Comparison of ENCODE assay signal across 20 mouse cellular contexts in the genomic region with DNA sequence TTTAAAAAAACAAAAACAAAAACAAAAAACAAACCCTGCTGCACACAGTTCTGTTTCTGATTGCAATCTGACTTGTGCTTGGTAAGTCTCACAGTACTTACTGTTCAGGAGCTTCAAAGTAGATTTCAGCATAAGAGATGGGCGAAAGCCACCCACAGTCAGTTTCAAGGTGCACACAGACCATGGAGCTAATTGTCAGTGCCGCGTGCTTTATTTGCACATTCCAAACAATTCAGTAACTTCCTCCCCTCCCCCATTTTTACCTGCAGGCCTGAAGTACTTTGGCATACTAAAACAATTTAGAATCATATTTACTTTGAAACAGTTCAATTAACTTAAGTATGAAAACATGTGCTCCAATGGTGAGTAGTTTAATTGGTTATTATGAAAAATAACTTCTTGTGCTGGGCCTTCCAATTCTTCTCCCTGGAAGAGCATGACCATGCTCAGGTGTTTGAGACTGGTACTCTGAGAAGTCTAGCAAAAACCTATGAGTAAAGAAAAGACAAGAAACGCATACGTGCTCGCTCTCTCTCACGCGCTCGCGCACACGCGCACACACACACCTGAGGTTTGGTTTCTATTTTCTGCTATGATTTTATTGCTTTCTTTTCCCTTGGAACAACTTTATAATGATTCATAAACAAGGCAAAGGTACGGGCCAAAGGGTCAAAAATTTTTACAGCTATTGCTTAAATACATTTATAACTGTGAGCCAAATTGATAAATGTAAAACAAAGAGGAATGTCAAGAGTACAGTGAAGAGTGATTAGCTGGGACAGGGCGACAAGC.
DNase-seq lines count a peak whose midpoint lies in the region; ATAC-seq and TF ChIP-seq lines count a peak whose summit lies in the region.
"Had no signal": no experiment of that assay in that cellular context is flagged by ENCODE, and none has a peak within 500 bp of the region (broad histone marks: within the 10 kb centered on the region; RNA-seq: fewer than 3 reads in every experiment).

No protein-coding gene starts in this region.

- no peaks in the 10 kb centered on the region for H3K27me3 ChIP-seq in kidney, embryonic 14.5 days (ENCODE audit: control insufficient read depth, insufficient read depth, low read length)
- H3K27me3 ChIP-seq in kidney, adult 2 months (replicated peaks; ENCODE audit: control insufficient read depth, insufficient read depth, low read length): no peaks in the 10 kb centered on the region
- no peaks in the 10 kb centered on the region for H3K27me3 ChIP-seq in small intestine, adult 2 months (ENCODE audit: control insufficient read depth, insufficient read depth, low read length)
- H3K27me3 ChIP-seq: forebrain, embryonic 13.5 days; heart, embryonic 15.5 days; hindbrain, embryonic 13.5 days; liver, embryonic 13.5 days had no signal

- H3K36me3 ChIP-seq in kidney, embryonic 14.5 days (ENCODE audit: control insufficient read depth, insufficient read depth, low read length): no peaks in the 10 kb centered on the region
- no peaks in the 10 kb centered on the region for H3K36me3 ChIP-seq in kidney, adult 2 months (ENCODE audit: control insufficient read depth, insufficient read depth, low read length)
- no peaks in the 10 kb centered on the region for H3K36me3 ChIP-seq in small intestine, adult 2 months (ENCODE audit: control insufficient read depth, insufficient read depth, low read length)
- H3K36me3 ChIP-seq: heart, embryonic 15.5 days; hindbrain, embryonic 13.5 days; liver, embryonic 13.5 days had no signal

- H3K4me3 ChIP-seq in kidney, embryonic 14.5 days (ENCODE audit: low read length): no peak overlapping the region
- H3K4me3 ChIP-seq in kidney, adult 2 months (ENCODE audit: insufficient read depth, low read depth, low read length): no peak overlapping the region
- H3K4me3 ChIP-seq in small intestine, adult 2 months (ENCODE audit: low read depth, low read length): no peak overlapping the region
- H3K4me3 ChIP-seq: forebrain, embryonic 13.5 days; gastrocnemius, adult 2 months; heart, embryonic 15.5 days; hindbrain, embryonic 13.5 days; liver, embryonic 13.5 days had no signal

- H3K27ac ChIP-seq in kidney, embryonic 14.5 days (ENCODE audit: low read depth, low read length): no peak overlapping the region
- H3K27ac ChIP-seq in kidney, adult 2 months (ENCODE audit: insufficient read depth, low read depth, low read length): peak overlapping the region; percentile 95
- H3K27ac ChIP-seq in small intestine, adult 2 months (ENCODE audit: insufficient read depth, low read depth, low read length): peak overlapping the region; percentile 87
- H3K27ac ChIP-seq: forebrain, embryonic 13.5 days; gastrocnemius, adult 2 months; heart, embryonic 15.5 days; hindbrain, embryonic 13.5 days; liver, embryonic 13.5 days; stomach, postnatal 0 days had no signal

- no peak overlapping the region for H3K4me2 ChIP-seq in kidney, embryonic 14.5 days (replicated peaks; ENCODE audit: low read depth, low read length)
- H3K4me2 ChIP-seq: forebrain, embryonic 13.5 days; heart, embryonic 15.5 days; hindbrain, embryonic 13.5 days; liver, embryonic 13.5 days; lung, embryonic 14.5 days had no signal

- no peaks in the 10 kb centered on the region for H3K4me1 ChIP-seq in kidney, embryonic 14.5 days (ENCODE audit: control insufficient read depth, insufficient read depth, low read length)
- H3K4me1 ChIP-seq in kidney, adult 2 months (ENCODE audit: control insufficient read depth, insufficient read depth, low read length): peaks cover 21% of the 10 kb centered on the region
- H3K4me1 ChIP-seq in small intestine, adult 2 months (ENCODE audit: control insufficient read depth, insufficient read depth, insufficient read length, low read length): peaks cover 8% of the 10 kb centered on the region; the same call in 1 of the 2 replicates
- H3K4me1 ChIP-seq: forebrain, embryonic 13.5 days; heart, embryonic 15.5 days; hindbrain, embryonic 13.5 days; liver, embryonic 13.5 days had no signal

- DNase-seq in kidney, adult 11 months: peak; percentile 55
- peak; percentile 75 for DNase-seq in kidney, adult 2 months
- peak; percentile 27 for DNase-seq in kidney, postnatal 10 days
- DNase-seq in testis, postnatal 10 days (ENCODE audit: low spot score): no peak
- DNase-seq in Muller cell, postnatal 12 days (ENCODE audit: inconsistent ontology term): no peak
- DNase-seq: adrenal gland, postnatal 36 days; cerebellum, adult 9-10 months; gastrocnemius, adult 2 months; heart, postnatal 36 days; layer of hippocampus, postnatal 36 days; liver, embryonic 13.5 days; lung, embryonic 14.5 days; lung, postnatal 36 days had no signal

- H3K9ac ChIP-seq in kidney, embryonic 14.5 days (ENCODE audit: low read depth, low read length): no peak overlapping the region
- H3K9ac ChIP-seq: forebrain, embryonic 13.5 days; heart, embryonic 15.5 days; hindbrain, embryonic 13.5 days; liver, embryonic 13.5 days; lung, embryonic 14.5 days had no signal

- ATAC-seq in kidney, embryonic 14.5 days (ENCODE audit: low FRiP score, low TSS enrichment): no peak
- ATAC-seq: forebrain, embryonic 13.5 days; midbrain, embryonic 16.5 days had no signal

- 84% methylated on average over 14 of the region's 14 CpGs for WGBS in kidney, embryonic 14.5 days
- 63% methylated on average over 14 of the region's 14 CpGs for WGBS in kidney, adult 2 months
- WGBS in small intestine, adult 2 months: 32% methylated on average over 14 of the region's 14 CpGs

- TF ChIP-seq POLR2A in kidney, adult 2 months (IDR thresholded peaks at IDR 0.05; ENCODE audit: low read depth, low read length): no peak
- TF ChIP-seq POLR2A in small intestine, adult 2 months (IDR thresholded peaks at IDR 0.05; ENCODE audit: low read depth, low read length): no peak

- H3K9me3 ChIP-seq in kidney, embryonic 14.5 days (ENCODE audit: control insufficient read depth, low read length): no peaks in the 10 kb centered on the region
- H3K9me3 ChIP-seq: forebrain, embryonic 13.5 days; heart, embryonic 15.5 days; hindbrain, embryonic 13.5 days; liver, embryonic 13.5 days had no signal

- no peak for TF ChIP-seq CTCF in kidney, adult 2 months (conservative IDR thresholded peaks at IDR 0.05; ENCODE audit: insufficient read depth, insufficient read length, low read depth, low read length)
- TF ChIP-seq CTCF in small intestine, adult 2 months (IDR thresholded peaks at IDR 0.05; ENCODE audit: extremely low read depth, insufficient read length, insufficient replicate concordance, low read depth, low read length): no peak

Comparison
In these comparisons a context has a peak if more than half of its experiments do, and no peak if none do; other contexts are left out.
1. DNase-seq: peak in kidney, adult 11 months (single experiment), kidney, adult 2 months (single experiment) and kidney, postnatal 10 days (single experiment); none in testis, postnatal 10 days (single experiment) and Muller cell, postnatal 12 days (single experiment).